Mouse (Mus musculus): Measurements from ENCODE around the gene Gsta4.
"Not testable (repeated sequence)": the region's sequence is repeated elsewhere in the genome, so short reads cannot be mapped to it uniquely, and the experiment has no call there.

The Gsta4 gene

DNA sequence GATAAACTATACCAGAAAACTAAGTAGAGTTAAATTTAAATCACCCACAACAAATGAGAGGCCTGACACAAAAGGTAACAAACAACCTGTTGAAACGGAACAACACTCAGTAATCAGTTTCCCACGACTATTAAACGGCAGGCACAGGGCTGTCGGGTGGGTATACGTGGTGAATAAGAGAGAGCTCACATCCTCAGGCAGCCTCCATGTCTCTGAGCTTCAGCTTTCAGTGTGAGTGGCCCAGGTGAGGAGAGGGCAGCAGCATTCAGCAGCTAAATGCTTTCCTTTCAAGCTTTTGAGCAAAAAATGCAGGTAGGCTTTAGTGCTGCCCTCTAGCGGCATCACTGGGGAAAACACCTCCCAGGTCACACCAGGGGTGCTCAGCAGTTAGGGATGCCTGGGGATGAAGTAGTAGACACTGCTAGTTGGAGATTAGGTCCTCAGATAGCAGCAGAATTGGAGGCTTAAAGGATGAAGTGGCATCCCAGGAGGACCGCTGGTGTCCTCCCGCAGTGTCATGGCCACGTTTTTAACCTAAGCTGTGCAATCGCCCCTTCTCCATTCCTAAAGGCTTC, 50.6 kb downstream of the Gsta4 start:
- DNase-seq = not testable (repeated sequence)

GRCm38 (mm10) chr9:78255683-78256470, 73.3 kb downstream of the Gsta4 start:
- DNase-seq = not testable (repeated sequence)

DNA sequence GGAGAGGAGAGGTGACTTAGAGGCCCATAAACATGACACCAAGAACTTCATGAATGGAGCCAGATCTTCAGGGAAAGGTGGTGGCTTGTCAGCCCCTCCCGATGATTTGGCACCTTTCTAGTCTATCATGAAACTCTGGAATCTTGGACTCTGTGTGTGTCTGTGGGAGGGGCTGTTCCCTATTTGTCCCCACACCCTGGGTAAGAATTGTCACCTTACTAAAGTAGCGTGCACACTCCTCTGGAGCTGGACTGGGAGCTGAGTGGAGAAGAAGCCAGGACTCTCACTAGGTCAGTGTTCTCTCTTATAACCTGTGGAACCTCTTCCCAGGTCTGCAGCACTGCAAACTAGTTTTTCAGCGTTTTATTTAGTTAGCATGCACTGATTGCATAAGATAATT, 74.3 kb downstream of the Gsta4 start, which contains the start of gene Gm3776:
Gm3776 (plus strand) TSS at position 216 of the 400 bp plus-strand sequence.
- DNase-seq = not testable (repeated sequence)

All from cerebellum, adult 18-20 months (tissue).